Mouse (Mus musculus): Measurements from ENCODE around the gene Gm15155.

- TF ChIP-seq CTCF (IDR thresholded peaks at IDR 0.05; ENCODE audit: insufficient read depth, low read depth, low read length) (no peak), POLR2A (IDR thresholded peaks at IDR 0.05; ENCODE audit: insufficient read depth, low read depth, low read length) (no peak)
Observed at GRCm38 (mm10) chrX:155643975-155644374, 19.4 kb downstream of the Gm15155 start.

Data from olfactory bulb, adult 2 months (tissue).